Mouse (Mus musculus): ENCODE measurements around the gene Snrnp25.

DNA sequence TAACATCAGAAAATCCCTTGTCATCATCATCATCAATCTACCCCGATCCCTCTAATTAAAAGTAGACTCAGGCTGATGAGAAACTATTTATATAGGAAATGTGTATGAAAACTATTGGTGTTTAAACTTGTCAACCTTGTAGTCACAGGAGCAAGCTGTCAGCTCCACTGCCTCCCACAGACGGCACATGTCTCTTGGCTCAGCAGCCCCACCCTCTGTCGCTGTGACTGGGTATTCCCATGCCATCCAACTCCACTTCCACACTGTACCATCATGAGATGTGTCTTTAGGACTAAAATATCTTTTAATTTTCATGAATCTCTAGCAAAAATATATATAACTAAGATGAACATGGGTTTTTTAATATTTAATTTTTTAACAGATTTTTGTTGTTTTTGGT is 43.1 kb downstream of the Snrnp25 start:
- no peak for TF ChIP-seq MAX (IDR thresholded peaks at IDR 0.05; ENCODE audit: low read length)
- no peak for TF ChIP-seq CTCF (IDR thresholded peaks at IDR 0.05 in 2 of 3, conservative IDR thresholded peaks at IDR 0.05 in 1 of 3; ENCODE audit: control insufficient read depth in 1 of 3, insufficient read depth in 1 of 3, low read depth in 2 of 3, low read length in 3 of 3, poor library complexity in 1 of 3, severe bottlenecking in 1 of 3)
- TF ChIP-seq EP300 (IDR thresholded peaks at IDR 0.05; ENCODE audit: low read depth in 1 of 2, low read length in 2 of 2), result no peak
- TF ChIP-seq UBTF (IDR thresholded peaks at IDR 0.05; ENCODE audit: borderline replicate concordance, insufficient read depth, low read depth, low read length), result no peak
- no peak for TF ChIP-seq E2F4 (IDR thresholded peaks at IDR 0.05; ENCODE audit: borderline replicate concordance, low read depth, low read length)
- no peak for TF ChIP-seq MYB (IDR thresholded peaks at IDR 0.05; ENCODE audit: low read depth, low read length)
- no peak for TF ChIP-seq NELFE (IDR thresholded peaks at IDR 0.05; ENCODE audit: low read depth, low read length)
- TF ChIP-seq ETS1 (IDR thresholded peaks at IDR 0.05; ENCODE audit: low read depth, low read length), result no peak
- TF ChIP-seq KAT2A (conservative IDR thresholded peaks at IDR 0.05; ENCODE audit: low read depth, low read length), result no peak
- no peak for TF ChIP-seq ZNF384 (IDR thresholded peaks at IDR 0.05; ENCODE audit: low read depth, low read length)
- TF ChIP-seq ZC3H11A (IDR thresholded peaks at IDR 0.05; ENCODE audit: low read depth, low read length), result no peak
- no peak for TF ChIP-seq POLR2AphosphoS2 (IDR thresholded peaks at IDR 0.05; ENCODE audit: low read length)
- TF ChIP-seq CHD1 (IDR thresholded peaks at IDR 0.05; ENCODE audit: low read depth, low read length), result no peak
- TF ChIP-seq BHLHE40 (IDR thresholded peaks at IDR 0.05; ENCODE audit: borderline replicate concordance, low read depth, low read length), result no peak
